Comparison of ENCODE assay signal across 18 mouse cellular contexts in the genomic region with DNA sequence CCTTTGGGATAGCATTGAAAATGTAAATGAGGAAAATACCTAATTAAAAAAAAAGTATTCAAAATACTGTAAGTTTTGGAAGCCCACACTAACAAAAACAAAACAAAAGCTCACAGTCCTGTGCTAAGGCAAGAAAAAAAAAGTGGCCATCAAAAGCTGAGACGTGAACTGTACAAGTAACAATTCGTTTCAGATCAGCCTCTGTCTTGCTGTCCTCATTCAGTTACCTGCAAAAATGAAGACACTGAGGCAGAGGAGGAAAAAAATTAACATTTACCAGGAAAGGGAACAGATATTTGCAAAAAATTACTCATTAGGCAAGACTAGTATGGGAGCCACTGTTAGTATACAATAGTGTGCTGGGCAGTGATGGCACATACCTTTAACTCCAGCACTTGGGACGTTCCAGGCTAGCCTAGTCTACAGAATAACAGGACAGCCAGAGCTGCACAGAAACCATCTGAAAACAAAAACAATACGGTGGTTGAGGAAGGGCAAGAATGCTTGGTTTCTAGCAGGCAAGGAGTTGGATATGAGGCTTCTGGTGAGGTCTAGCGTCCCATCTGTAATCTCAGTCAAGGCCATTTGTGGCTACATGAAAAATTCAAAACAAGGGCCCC. TPM values are rescaled to one million over a fixed set of nuclear protein-coding genes. Genes with fewer than 3 reads are reported as not detected.
DNase-seq lines count a peak whose midpoint lies in the region; ATAC-seq and TF ChIP-seq lines count a peak whose summit lies in the region.
"Had no signal": no experiment of that assay in that cellular context is flagged by ENCODE, and none has a peak within 500 bp of the region (broad histone marks: within the 10 kb centered on the region; RNA-seq: fewer than 3 reads in every experiment).

No protein-coding gene starts in this region.

- no peaks in the 10 kb centered on the region for H3K9me3 ChIP-seq in lung, embryonic 14.5 days (ENCODE audit: low read depth, low read length)
- H3K9me3 ChIP-seq in CH12.LX (replicated peaks; ENCODE audit: low read length), result peaks cover 2% of the 10 kb centered on the region
- H3K9me3 ChIP-seq: forebrain, embryonic 10.5 days; heart, embryonic 13.5 days; limb, embryonic 15.5 days had no signal

- in situ Hi-C loops in CH12.LX (cut with MboI; ENCODE audit: low pct_ligation_motif_present, low pct_unique_long_range_greater_than_20kb, low sequenced_read_pairs), result loop anchor here (25.0 kb wide), 1 partner anchor 385 kb away; no protein-coding TSS in a partner anchor

- dilution Hi-C loops in CH12.LX (cut with MboI; ENCODE audit: extremely low pct_ligation_motif_present, extremely low pct_unique_long_range_greater_than_20kb, low sequenced_read_pairs), result no loop called here

- ATAC-seq in lung, embryonic 14.5 days (ENCODE audit: insufficient read depth), result no peak
- 0 out of 2 replicates have a peak, but pooled peaks have one; percentile 5 for ATAC-seq in megakaryocyte progenitor cell, adult 5-6 weeks (replicated peaks; ENCODE audit: poor library complexity)
- ATAC-seq: inflammation-experienced regulatory T-cells, adult 6 months had no signal

- no peak overlapping the region for H3K27ac ChIP-seq in lung, embryonic 14.5 days (ENCODE audit: low read depth)
- 0 out of 2 replicates have a peak overlapping the region, but pooled peaks have one; percentile 19 for H3K27ac ChIP-seq in CH12.LX (ENCODE audit: insufficient read depth, low read depth)
- H3K27ac ChIP-seq: forebrain, embryonic 10.5 days; heart, embryonic 13.5 days; layer of hippocampus, adult 2 months; limb, embryonic 15.5 days had no signal

- H3K4me3 ChIP-seq in lung, embryonic 14.5 days (ENCODE audit: low read depth, low read length), result no peak overlapping the region
- no peak overlapping the region for H3K4me3 ChIP-seq in CH12.LX (replicated peaks in 1 of 3; ENCODE audit: low read depth in 2 of 3, low read length in 2 of 3, poor library complexity in 1 of 3)
- H3K4me3 ChIP-seq: heart, embryonic 13.5 days; layer of hippocampus, adult 2 months; limb, embryonic 15.5 days had no signal

- WGBS in lung, embryonic 14.5 days, result 13% methylated on average over 5 of the region's 5 CpGs

- 0 out of 2 replicates have a peak, but pooled peaks cover 6% of the 10 kb centered on the region for H3K4me1 ChIP-seq in lung, embryonic 14.5 days (ENCODE audit: insufficient read depth)
- H3K4me1 ChIP-seq in CH12.LX (ENCODE audit: control insufficient read depth in 1 of 2, insufficient read depth in 2 of 2), result peaks cover 2 to 16% of the 10 kb centered on the region in 2 experiments; a peak in 3 of 4 replicates

- no peak for TF ChIP-seq CTCF in lung, embryonic 14.5 days (IDR thresholded peaks at IDR 0.05; ENCODE audit: low read depth)
- TF ChIP-seq CTCF in CH12.LX (conservative IDR thresholded peaks at IDR 0.05 in 1 of 2, IDR thresholded peaks at IDR 0.05 in 1 of 2; ENCODE audit: low read depth in 2 of 2, low read length in 2 of 2), result no peak

- no peak overlapping the region for H3K4me2 ChIP-seq in lung, embryonic 14.5 days
- H3K4me2 ChIP-seq in CH12.LX (ENCODE audit: insufficient read depth, low read depth, poor library complexity, severe bottlenecking), result no peak overlapping the region; the same call in 1 of the 2 replicates
- H3K4me2 ChIP-seq: heart, embryonic 13.5 days; limb, embryonic 15.5 days had no signal

- H3K36me3 ChIP-seq in lung, embryonic 14.5 days (ENCODE audit: insufficient read depth), result peaks cover 32% of the 10 kb centered on the region
- peaks cover 26 to 34% of the 10 kb centered on the region in 2 experiments for H3K36me3 ChIP-seq in CH12.LX (replicated peaks in 1 of 2; ENCODE audit: control insufficient read depth in 1 of 2, insufficient read depth in 1 of 2, low read length in 1 of 2)

- TF ChIP-seq EP300 in CH12.LX (IDR thresholded peaks at IDR 0.05; ENCODE audit: low read length), result no peak

- TF ChIP-seq POLR2A in CH12.LX (IDR thresholded peaks at IDR 0.05; ENCODE audit: low read depth, low read length), result peak; percentile 71

- TF ChIP-seq RAD21 in CH12.LX (IDR thresholded peaks at IDR 0.05; ENCODE audit: low read depth, low read length), result no peak

- H3K79me2 ChIP-seq in CH12.LX (replicated peaks; ENCODE audit: control insufficient read depth, extremely low read depth, insufficient read depth, poor library complexity, severe bottlenecking), result peaks cover 27% of the 10 kb centered on the region

- no peak overlapping the region for H3K9ac ChIP-seq in lung, embryonic 14.5 days
- no peak overlapping the region for H3K9ac ChIP-seq in CH12.LX (ENCODE audit: insufficient read depth, low read depth)
- H3K9ac ChIP-seq: heart, embryonic 13.5 days; limb, embryonic 15.5 days had no signal

- DNase-seq in lung, embryonic 14.5 days, result peak; percentile 30
- no peak for DNase-seq in lung, postnatal 36 days
- DNase-seq in CH12.LX (ENCODE audit: extremely low read depth) (peak; percentile 71), ZHBTc4 (ENCODE audit: low read depth, low spot score) (peak; percentile 87)
- DNase-seq in right cerebral cortex, postnatal 14 days, result no peak
- no peak for DNase-seq in layer of hippocampus, adult 11-12 months (ENCODE audit: low spot score)
- DNase-seq: adrenal gland, postnatal 14 days; cerebellum, adult 2 months; thymus, adult 2 months had no signal

- no peaks in the 10 kb centered on the region for H3K27me3 ChIP-seq in lung, embryonic 14.5 days (ENCODE audit: insufficient read depth, low read length)
- H3K27me3 ChIP-seq in CH12.LX (replicated peaks), result no peaks in the 10 kb centered on the region
- H3K27me3 ChIP-seq: heart, embryonic 13.5 days; limb, embryonic 15.5 days had no signal

TF ChIP-seq in CH12.LX, 34 proteins besides CTCF, POLR2A, EP300 and RAD21:
- TF ChIP-seq MYC (IDR thresholded peaks at IDR 0.05; ENCODE audit: low read depth, low read length) (peak; percentile 13; the same call in 1 of the 2 replicates), MXI1 (IDR thresholded peaks at IDR 0.05; ENCODE audit: low read depth, low read length) (0 out of 2 replicates have a peak, but pooled peaks have one; percentile 33), POLR2AphosphoS2 (IDR thresholded peaks at IDR 0.05; ENCODE audit: low read depth, low read length) (peak; percentile 96; the same call in 1 of the 2 replicates), NELFE (IDR thresholded peaks at IDR 0.05; ENCODE audit: low read depth, low read length) (peak; percentile 22; the same call in 1 of the 2 replicates), CHD2 (IDR thresholded peaks at IDR 0.05; ENCODE audit: low read length) (peak; percentile 80), ZNF384 (IDR thresholded peaks at IDR 0.05; ENCODE audit: low read depth, low read length) (peak; percentile 28; the same call in 1 of the 2 replicates), PAX5 (IDR thresholded peaks at IDR 0.05; ENCODE audit: low read length) (no peak), UBTF (IDR thresholded peaks at IDR 0.05; ENCODE audit: low read depth, low read length) (no peak), ZC3H11A (IDR thresholded peaks at IDR 0.05; ENCODE audit: low read depth, low read length) (no peak), ZMIZ1 (IDR thresholded peaks at IDR 0.05; ENCODE audit: low read depth, low read length) (peak; percentile 86)

RNA-seq across cellular contexts. Expression of gene Slc3a2, which starts 4.4 kb away (rescaled TPM):
- polyA plus RNA-seq in lung, embryonic 14.5 days (2014; fragmentation: Nextera tagmentation; extraction: Ambion mirVana), result 85.0 and 89.1 TPM in 2 replicates
- total RNA-seq in CH12.LX (2012; rRNA removed), result 177 and 269 TPM in 2 replicates
- total RNA-seq in CH12.LX (2014; rRNA removed), result 251 and 284 TPM in 2 replicates
- 432 and 478 TPM in 2 replicates for polyA plus RNA-seq in CH12.LX (2012; ENCODE audit: insufficient read length, low read depth)
- total RNA-seq in megakaryocyte progenitor cell, adult 5-6 weeks (2015), result 69.3 and 73.0 TPM in 2 replicates
- 84.0 and 87.7 TPM in 2 replicates for total RNA-seq in megakaryocyte progenitor cell, adult 5-6 weeks (2017)

RNA-seq across cellular contexts. Expression of gene Wdr74, which starts 8.0 kb away (rescaled TPM):
- 83.4 and 88.0 TPM in 2 replicates for polyA plus RNA-seq in lung, embryonic 14.5 days (2014; fragmentation: Nextera tagmentation; extraction: Ambion mirVana)
- 133 and 179 TPM in 2 replicates for total RNA-seq in CH12.LX (2012; rRNA removed)
- 182 and 203 TPM in 2 replicates for total RNA-seq in CH12.LX (2014; rRNA removed)
- polyA plus RNA-seq in CH12.LX (2012; ENCODE audit: insufficient read length, low read depth), result 208 and 235 TPM in 2 replicates
- total RNA-seq in megakaryocyte progenitor cell, adult 5-6 weeks (2015), result 111 and 112 TPM in 2 replicates
- total RNA-seq in megakaryocyte progenitor cell, adult 5-6 weeks (2017), result 102 TPM in 2 replicates

RNA-seq across cellular contexts. Expression of gene 1700092M07Rik, which starts 12.9 kb away (rescaled TPM):
- polyA plus RNA-seq in lung, embryonic 14.5 days (2014; fragmentation: Nextera tagmentation; extraction: Ambion mirVana), result 1.2 and 2.3 TPM in 2 replicates
- total RNA-seq in CH12.LX (2012; rRNA removed), result 3.8 and 4.8 TPM in 2 replicates
- 1.0 and 2.4 TPM in 2 replicates for total RNA-seq in CH12.LX (2014; rRNA removed)
- 3.1 and 4.3 TPM in 2 replicates for polyA plus RNA-seq in CH12.LX (2012; ENCODE audit: insufficient read length, low read depth)
- 1.2 and 4.4 TPM in 2 replicates for total RNA-seq in megakaryocyte progenitor cell, adult 5-6 weeks (2015)
- not detected in 2 replicates for total RNA-seq in megakaryocyte progenitor cell, adult 5-6 weeks (2017)
- total RNA-seq: hematopoietic stem cell, adult 5-6 weeks; monocyte, adult 5-6 weeks had no signal
- polyA plus RNA-seq: cortical plate, adult 2 months; thymus, adult 2 months had no signal

RNA-seq across cellular contexts. Expression of gene Stx5a, which starts 13.6 kb away (rescaled TPM):
- polyA plus RNA-seq in lung, embryonic 14.5 days (2014; fragmentation: Nextera tagmentation; extraction: Ambion mirVana), result 122 and 126 TPM in 2 replicates
- total RNA-seq in CH12.LX (2012; rRNA removed) (47.5 and 48.1 TPM in 2 replicates), CH12.LX (2014; rRNA removed) (49.1 and 49.7 TPM in 2 replicates)
- polyA plus RNA-seq in CH12.LX (2012; ENCODE audit: insufficient read length, low read depth), result 35.2 and 39.3 TPM in 2 replicates
- 32.5 and 45.3 TPM in 2 replicates for total RNA-seq in megakaryocyte progenitor cell, adult 5-6 weeks (2015)
- total RNA-seq in megakaryocyte progenitor cell, adult 5-6 weeks (2017), result 54.1 and 54.8 TPM in 2 replicates

RNA-seq across cellular contexts. Expression of gene Nxf1, which starts 29.3 kb away (rescaled TPM):
- 195 and 197 TPM in 2 replicates for polyA plus RNA-seq in lung, embryonic 14.5 days (2014; fragmentation: Nextera tagmentation; extraction: Ambion mirVana)
- 66.5 and 83.6 TPM in 2 replicates for total RNA-seq in CH12.LX (2012; rRNA removed)
- 101 and 102 TPM in 2 replicates for total RNA-seq in CH12.LX (2014; rRNA removed)
- 136 and 160 TPM in 2 replicates for polyA plus RNA-seq in CH12.LX (2012; ENCODE audit: insufficient read length, low read depth)
- 339 and 367 TPM in 2 replicates for total RNA-seq in megakaryocyte progenitor cell, adult 5-6 weeks (2015)
- total RNA-seq in megakaryocyte progenitor cell, adult 5-6 weeks (2017), result 76.5 and 91.9 TPM in 2 replicates

Comparison
In these comparisons a context has a peak if more than half of its experiments do, and no peak if none do; other contexts are left out.
1. DNase-seq: peak in lung, embryonic 14.5 days (single experiment), CH12.LX (single experiment) and ZHBTc4 (single experiment); none in lung, postnatal 36 days (single experiment), right cerebral cortex, postnatal 14 days (single experiment) and layer of hippocampus, adult 11-12 months (single experiment).